Mouse (Mus musculus): ENCODE measurements around the gene Nubp2. TPM values are rescaled to one million over a fixed set of nuclear protein-coding genes. Genes with fewer than 3 reads are reported as not detected.

Nubp2 gene
- 73.2 and 74.2 TPM in 2 replicates for polyA plus RNA-seq (2015; fragmentation: Nextera tagmentation; extraction: Ambion mirVana)

GRCm38 (mm10) chr17:24886134-24886931, at the start of gene Nubp2, which contains the start of gene Spsb3:
Gene Nubp2 (minus strand): TSS chr17:24886349.
Gene Spsb3 (plus strand): TSS chr17:24886643.
- Histone ChIP-seq H3K4me2 (replicated peaks) (peak within 1 kb of the TSS; percentile 84), H3K36me3 (peaks cover 38% of the 10 kb centered on the region)
- peak; percentile 99 for ATAC-seq (replicated peaks)

GRCm38 (mm10) chr17:24935666-24936065, 49.5 kb upstream of the Nubp2 start:
- no peaks in the 10 kb centered on the region for H3K27me3 ChIP-seq
- peaks cover 9% of the 10 kb centered on the region for H3K36me3 ChIP-seq
- H3K9me3 ChIP-seq = no peaks in the 10 kb centered on the region
- H3K4me2 ChIP-seq (replicated peaks) = peak overlapping the region; percentile 90
- no peak overlapping the region for H3K27ac ChIP-seq (replicated peaks)
- peak overlapping the region; percentile 84 for H3K4me3 ChIP-seq
- ATAC-seq (replicated peaks) = no peak
- H3K9ac ChIP-seq (replicated peaks) = peak overlapping the region; percentile 91
- H3K4me1 ChIP-seq = peaks cover 32% of the 10 kb centered on the region

More at GRCm38 (mm10) chr17:24886134-24886931, at the start of gene Nubp2, which contains the start of gene Spsb3:
- Histone ChIP-seq H3K4me3 (peak within 1 kb of the TSS; percentile 58), H3K9ac (replicated peaks) (peak within 1 kb of the TSS; percentile 65), H3K4me1 (peaks cover 31% of the 10 kb centered on the region), H3K27me3 (no peaks in the 10 kb centered on the region), H3K27ac (replicated peaks) (peak within 1 kb of the TSS; percentile 52), H3K9me3 (no peaks in the 10 kb centered on the region)
- under 1% methylated on average over 69 of the region's 69 CpGs for WGBS

GRCm38 (mm10) chr17:24934926-24935325, 48.8 kb upstream of the Nubp2 start:
- WGBS = 89% methylated on average over 4 of the region's 4 CpGs

GRCm38 (mm10) chr17:24933163-24933562, 47.0 kb upstream of the Nubp2 start:
- no peak overlapping the region for H3K4me2 ChIP-seq (replicated peaks)
- no peak overlapping the region for H3K4me3 ChIP-seq
- H3K27ac ChIP-seq (replicated peaks) = no peak overlapping the region
- H3K9ac ChIP-seq (replicated peaks) = no peak overlapping the region
- H3K36me3 ChIP-seq = peaks cover 9% of the 10 kb centered on the region
- 86% methylated on average over 4 of the region's 4 CpGs for WGBS
- peaks cover 32% of the 10 kb centered on the region for H3K4me1 ChIP-seq
- H3K27me3 ChIP-seq = no peaks in the 10 kb centered on the region
- no peak for ATAC-seq (replicated peaks)
- H3K9me3 ChIP-seq = no peaks in the 10 kb centered on the region

More at GRCm38 (mm10) chr17:24934926-24935325, 48.8 kb upstream of the Nubp2 start:
- Histone ChIP-seq H3K36me3 (peaks cover 9% of the 10 kb centered on the region), H3K27ac (replicated peaks) (no peak overlapping the region), H3K9me3 (no peaks in the 10 kb centered on the region), H3K4me3 (peak overlapping the region; percentile 84), H3K9ac (replicated peaks) (peak overlapping the region; percentile 91), H3K4me2 (replicated peaks) (peak overlapping the region; percentile 90), H3K4me1 (peaks cover 32% of the 10 kb centered on the region), H3K27me3 (no peaks in the 10 kb centered on the region)
- ATAC-seq (replicated peaks) = no peak

GRCm38 (mm10) chr17:24932431-24932830, 46.3 kb upstream of the Nubp2 start:
- H3K9me3 ChIP-seq = no peaks in the 10 kb centered on the region
- no peaks in the 10 kb centered on the region for H3K27me3 ChIP-seq
- H3K4me1 ChIP-seq = peaks cover 32% of the 10 kb centered on the region
- H3K4me3 ChIP-seq = no peak overlapping the region
- no peak overlapping the region for H3K4me2 ChIP-seq (replicated peaks)
- ATAC-seq (replicated peaks) = no peak
- H3K9ac ChIP-seq (replicated peaks) = no peak overlapping the region
- 94% methylated on average over 4 of the region's 4 CpGs for WGBS
- peaks cover 14% of the 10 kb centered on the region for H3K36me3 ChIP-seq
- H3K27ac ChIP-seq (replicated peaks) = no peak overlapping the region

- 89% methylated on average over 1 of the region's 1 CpGs for WGBS
- H3K4me3 ChIP-seq = no peak overlapping the region
- no peaks in the 10 kb centered on the region for H3K9me3 ChIP-seq
- H3K4me1 ChIP-seq = peaks cover 15% of the 10 kb centered on the region
- peaks cover 42% of the 10 kb centered on the region for H3K36me3 ChIP-seq
- no peak overlapping the region for H3K4me2 ChIP-seq (replicated peaks)
- ATAC-seq (replicated peaks) = no peak
- H3K27me3 ChIP-seq = no peaks in the 10 kb centered on the region
- H3K9ac ChIP-seq (replicated peaks) = no peak overlapping the region
- no peak overlapping the region for H3K27ac ChIP-seq (replicated peaks)
Measured at GRCm38 (mm10) chr17:24929506-24929905, 43.4 kb upstream of the Nubp2 start.

- Histone ChIP-seq H3K4me3 (no peak overlapping the region), H3K4me1 (no peaks in the 10 kb centered on the region), H3K4me2 (replicated peaks) (no peak overlapping the region), H3K27ac (replicated peaks) (no peak overlapping the region), H3K9ac (replicated peaks) (no peak overlapping the region), H3K36me3 (peaks cover 96% of the 10 kb centered on the region), H3K27me3 (no peaks in the 10 kb centered on the region), H3K9me3 (no peaks in the 10 kb centered on the region)
- ATAC-seq (replicated peaks) = no peak
- 88% methylated on average over 1 of the region's 1 CpGs for WGBS
Measured at GRCm38 (mm10) chr17:24923246-24923645, 37.1 kb upstream of the Nubp2 start.

GRCm38 (mm10) chr17:24913984-24914383, 27.8 kb upstream of the Nubp2 start:
- H3K27ac ChIP-seq (replicated peaks) = no peak overlapping the region
- no peaks in the 10 kb centered on the region for H3K4me1 ChIP-seq
- no peak overlapping the region for H3K9ac ChIP-seq (replicated peaks)
- peaks cover 95% of the 10 kb centered on the region for H3K36me3 ChIP-seq
- no peak for ATAC-seq (replicated peaks)
- no peak overlapping the region for H3K4me3 ChIP-seq
- no peaks in the 10 kb centered on the region for H3K27me3 ChIP-seq
- no peaks in the 10 kb centered on the region for H3K9me3 ChIP-seq
- H3K4me2 ChIP-seq (replicated peaks) = no peak overlapping the region

- 97% methylated on average over 2 of the region's 2 CpGs for WGBS
- H3K27ac ChIP-seq (replicated peaks) = no peak overlapping the region
- no peak for ATAC-seq (replicated peaks)
- no peak overlapping the region for H3K9ac ChIP-seq (replicated peaks)
- no peak overlapping the region for H3K4me2 ChIP-seq (replicated peaks)
- no peaks in the 10 kb centered on the region for H3K9me3 ChIP-seq
- H3K4me1 ChIP-seq = no peaks in the 10 kb centered on the region
- peaks cover 96% of the 10 kb centered on the region for H3K36me3 ChIP-seq
- H3K4me3 ChIP-seq = no peak overlapping the region
- no peaks in the 10 kb centered on the region for H3K27me3 ChIP-seq
Measured at GRCm38 (mm10) chr17:24907591-24907990, 21.4 kb upstream of the Nubp2 start.

- no peaks in the 10 kb centered on the region for H3K27me3 ChIP-seq
- no peak overlapping the region for H3K4me2 ChIP-seq (replicated peaks)
- no peak overlapping the region for H3K9ac ChIP-seq (replicated peaks)
- ATAC-seq (replicated peaks) = no peak
- H3K36me3 ChIP-seq = peaks cover 100% of the 10 kb centered on the region
- H3K4me1 ChIP-seq = no peaks in the 10 kb centered on the region
- H3K4me3 ChIP-seq = no peak overlapping the region
- 93% methylated on average over 9 of the region's 9 CpGs for WGBS
- no peaks in the 10 kb centered on the region for H3K9me3 ChIP-seq
- no peak overlapping the region for H3K27ac ChIP-seq (replicated peaks)
Measured at GRCm38 (mm10) chr17:24903767-24904166, 17.6 kb upstream of the Nubp2 start.

- Histone ChIP-seq H3K4me1 (peaks cover 2% of the 10 kb centered on the region), H3K36me3 (peaks cover 98% of the 10 kb centered on the region), H3K27ac (replicated peaks) (no peak overlapping the region), H3K9me3 (no peaks in the 10 kb centered on the region), H3K4me2 (replicated peaks) (no peak overlapping the region), H3K27me3 (no peaks in the 10 kb centered on the region), H3K4me3 (no peak overlapping the region), H3K9ac (replicated peaks) (no peak overlapping the region)
- 69% methylated on average over 9 of the region's 9 CpGs for WGBS
- no peak for ATAC-seq (replicated peaks)
Measured at GRCm38 (mm10) chr17:24902671-24903474, 16.7 kb upstream of the Nubp2 start.

- WGBS = 95% methylated on average over 5 of the region's 5 CpGs
- H3K27ac ChIP-seq (replicated peaks) = no peak overlapping the region
- H3K4me1 ChIP-seq = peaks cover 9% of the 10 kb centered on the region
Measured at GRCm38 (mm10) chr17:24902124-24902523, 16.0 kb upstream of the Nubp2 start.

More at GRCm38 (mm10) chr17:24902124-24902523, 16.0 kb upstream of the Nubp2 start:
- no peak overlapping the region for H3K4me3 ChIP-seq
- H3K36me3 ChIP-seq = peaks cover 91% of the 10 kb centered on the region
- no peaks in the 10 kb centered on the region for H3K9me3 ChIP-seq
- no peak for ATAC-seq (replicated peaks)
- no peak overlapping the region for H3K4me2 ChIP-seq (replicated peaks)
- no peak overlapping the region for H3K9ac ChIP-seq (replicated peaks)
- no peaks in the 10 kb centered on the region for H3K27me3 ChIP-seq

Data from forebrain, embryonic 15.5 days (tissue).